Mouse (Mus musculus) kidney, adult 2 months (tissue): Measurements from ENCODE around the gene Dnajc7.

ENCODE experiments used
- CTCF ChIP-seq: fragments of 200-500 bp; conservative IDR thresholded peaks from 2 replicates; pipeline ENCODE4 v1.5.1; 2011; ENCODE audit warnings: low read depth, mild to moderate bottlenecking, control low read depth, low read length, moderate library complexity, mixed read lengths; ENCODE audit not compliant: insufficient read depth, insufficient read length
- POLR2A ChIP-seq: fragments of 200-500 bp; IDR thresholded peaks from one replicate; pipeline ENCODE4 v1.6.1; 2011; ENCODE audit warnings: low read depth, low read length, control low read depth

DNA sequence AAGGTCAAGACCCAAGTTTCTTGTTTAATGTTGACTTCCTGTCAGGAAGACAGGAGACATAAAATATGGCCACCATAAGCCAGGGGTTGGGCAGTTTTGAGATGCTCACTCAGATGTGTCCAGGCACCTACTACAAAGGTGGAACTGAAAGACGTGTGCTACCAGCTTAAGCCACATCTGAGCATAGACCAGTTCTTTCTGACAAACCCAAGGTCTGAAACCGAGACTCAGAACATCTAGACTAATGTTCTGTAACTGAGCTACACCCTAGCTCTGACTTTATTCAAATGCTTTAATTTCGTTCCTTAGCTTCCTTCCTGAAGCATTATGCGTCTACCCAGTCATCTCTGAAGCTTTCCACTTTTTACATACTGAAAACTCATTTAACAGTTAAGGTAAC, 21.9 kb downstream of the Dnajc7 start:
- TF ChIP-seq POLR2A (no peak), CTCF (no peak)
